Mouse (Mus musculus): ENCODE measurements around the gene Lrrn4cl.

- TF ChIP-seq POLR2A (IDR thresholded peaks at IDR 0.05; ENCODE audit: control insufficient read depth, low read depth, low read length) (no peak), CTCF (IDR thresholded peaks at IDR 0.05; ENCODE audit: control insufficient read depth, insufficient read depth, insufficient replicate concordance, low read depth, low read length) (no peak)
Observed at GRCm38 (mm10) chr19:8875031-8875430, 24.5 kb downstream of the Lrrn4cl start.

All from testis, adult 2 months (tissue).